Mouse (Mus musculus): ENCODE measurements at regions not wholly inside any gene's neighbourhood (a gene's known extent, or its start where the extent isn't known, plus 50 kb on each side); places are given as distances from the start of the nearest gene placed in this dataset.
"Not testable (repeated sequence)": the region's sequence is repeated elsewhere in the genome, so short reads cannot be mapped to it uniquely, and the experiment has no call there.

- peaks cover 24% of the 10 kb centered on the region for H3K4me1 ChIP-seq (ENCODE audit: control insufficient read depth, insufficient read depth, low read length)
- H3K9me3 ChIP-seq (replicated peaks; ENCODE audit: control insufficient read depth, low read length): no peaks in the 10 kb centered on the region
- no peak for ATAC-seq
- H3K27ac ChIP-seq (ENCODE audit: low read depth, low read length): no peak overlapping the region
- DNase-seq (ENCODE audit: low spot score): no peak
- no peaks in the 10 kb centered on the region for H3K27me3 ChIP-seq (replicated peaks; ENCODE audit: control insufficient read depth, insufficient read depth, low read length)
- 92% methylated on average over 5 of the region's 5 CpGs for WGBS
- H3K4me2 ChIP-seq (ENCODE audit: low read length): no peak overlapping the region
- no peak overlapping the region for H3K4me3 ChIP-seq (ENCODE audit: low read depth, low read length)
- no peaks in the 10 kb centered on the region for H3K36me3 ChIP-seq (ENCODE audit: control insufficient read depth, insufficient read depth, low read length)
- H3K9ac ChIP-seq (ENCODE audit: low read length): no peak overlapping the region
Observed at GRCm38 (mm10) chr16:31549975-31550374, 113.3 kb upstream of the Dlg1 start.

GRCm38 (mm10) chr16:31550539-31550938 lies 112.7 kb upstream of the Dlg1 start:
- not testable (repeated sequence) for DNase-seq (ENCODE audit: low spot score)
- 94% methylated on average over 2 of the region's 2 CpGs for WGBS

GRCm38 (mm10) chr16:31551416-31552151 lies 111.7 kb upstream of the Dlg1 start:
- peak; percentile 44 for DNase-seq (ENCODE audit: low spot score)
- Histone ChIP-seq H3K27ac (ENCODE audit: low read depth, low read length) (no peak overlapping the region; the same call in 1 of the 2 replicates), H3K4me1 (ENCODE audit: control insufficient read depth, insufficient read depth, low read length) (peaks cover 12% of the 10 kb centered on the region), H3K9me3 (replicated peaks; ENCODE audit: control insufficient read depth, low read length) (no peaks in the 10 kb centered on the region), H3K27me3 (replicated peaks; ENCODE audit: control insufficient read depth, insufficient read depth, low read length) (no peaks in the 10 kb centered on the region), H3K4me2 (ENCODE audit: low read length) (no peak overlapping the region), H3K4me3 (ENCODE audit: low read depth, low read length) (no peak overlapping the region), H3K36me3 (ENCODE audit: control insufficient read depth, insufficient read depth, low read length) (no peaks in the 10 kb centered on the region), H3K9ac (ENCODE audit: low read length) (no peak overlapping the region)
- WGBS: 22% methylated on average over 11 of the region's 11 CpGs
- no peak; the same call in 1 of the 2 replicates for ATAC-seq

More at GRCm38 (mm10) chr16:31550539-31550938, 112.7 kb upstream of the Dlg1 start:
- H3K9me3 ChIP-seq (replicated peaks; ENCODE audit: control insufficient read depth, low read length); H3K4me3 ChIP-seq (ENCODE audit: low read depth, low read length); ATAC-seq; H3K9ac ChIP-seq (ENCODE audit: low read length); H3K27me3 ChIP-seq (replicated peaks; ENCODE audit: control insufficient read depth, insufficient read depth, low read length); H3K27ac ChIP-seq (ENCODE audit: low read depth, low read length); H3K36me3 ChIP-seq (ENCODE audit: control insufficient read depth, insufficient read depth, low read length); H3K4me2 ChIP-seq (ENCODE audit: low read length): not testable (repeated sequence)
- H3K4me1 ChIP-seq (ENCODE audit: control insufficient read depth, insufficient read depth, low read length): peaks cover 22% of the 10 kb centered on the region

GRCm38 (mm10) chr16:31553361-31554146 lies 109.7 kb upstream of the Dlg1 start:
- DNase-seq (ENCODE audit: low spot score): no peak
- Histone ChIP-seq H3K9ac (ENCODE audit: low read length) (no peak overlapping the region), H3K9me3 (replicated peaks; ENCODE audit: control insufficient read depth, low read length) (no peaks in the 10 kb centered on the region), H3K27ac (ENCODE audit: low read depth, low read length) (no peak overlapping the region), H3K4me3 (ENCODE audit: low read depth, low read length) (no peak overlapping the region), H3K27me3 (replicated peaks; ENCODE audit: control insufficient read depth, insufficient read depth, low read length) (no peaks in the 10 kb centered on the region), H3K4me2 (ENCODE audit: low read length) (no peak overlapping the region), H3K36me3 (ENCODE audit: control insufficient read depth, insufficient read depth, low read length) (no peaks in the 10 kb centered on the region), H3K4me1 (ENCODE audit: control insufficient read depth, insufficient read depth, low read length) (peaks cover 6% of the 10 kb centered on the region; the same call in 1 of the 2 replicates)
- no peak for ATAC-seq
- WGBS: 75% methylated on average over 8 of the region's 8 CpGs

GRCm38 (mm10) chr16:31560426-31560825 lies 102.8 kb upstream of the Dlg1 start:
- H3K27ac ChIP-seq (ENCODE audit: low read depth, low read length): no peak overlapping the region
- DNase-seq (ENCODE audit: low spot score): no peak
- no peaks in the 10 kb centered on the region for H3K27me3 ChIP-seq (replicated peaks; ENCODE audit: control insufficient read depth, insufficient read depth, low read length)

GRCm38 (mm10) chr16:31564926-31565325 lies 98.3 kb upstream of the Dlg1 start:
- Histone ChIP-seq H3K4me2 (ENCODE audit: low read length) (no peak overlapping the region), H3K9me3 (replicated peaks; ENCODE audit: control insufficient read depth, low read length) (no peaks in the 10 kb centered on the region), H3K36me3 (ENCODE audit: control insufficient read depth, insufficient read depth, low read length) (no peaks in the 10 kb centered on the region), H3K4me1 (ENCODE audit: control insufficient read depth, insufficient read depth, low read length) (no peaks in the 10 kb centered on the region), H3K9ac (ENCODE audit: low read length) (no peak overlapping the region), H3K27me3 (replicated peaks; ENCODE audit: control insufficient read depth, insufficient read depth, low read length) (no peaks in the 10 kb centered on the region), H3K27ac (ENCODE audit: low read depth, low read length) (no peak overlapping the region), H3K4me3 (ENCODE audit: low read depth, low read length) (no peak overlapping the region)
- 86% methylated on average over 5 of the region's 5 CpGs for WGBS
- DNase-seq (ENCODE audit: low spot score): no peak
- ATAC-seq: no peak

More at GRCm38 (mm10) chr16:31560426-31560825, 102.8 kb upstream of the Dlg1 start:
- Histone ChIP-seq H3K36me3 (ENCODE audit: control insufficient read depth, insufficient read depth, low read length) (no peaks in the 10 kb centered on the region), H3K4me3 (ENCODE audit: low read depth, low read length) (no peak overlapping the region), H3K9ac (ENCODE audit: low read length) (no peak overlapping the region), H3K4me1 (ENCODE audit: control insufficient read depth, insufficient read depth, low read length) (no peaks in the 10 kb centered on the region), H3K9me3 (replicated peaks; ENCODE audit: control insufficient read depth, low read length) (no peaks in the 10 kb centered on the region), H3K4me2 (ENCODE audit: low read length) (no peak overlapping the region)
- no peak for ATAC-seq

- Histone ChIP-seq H3K27me3 (replicated peaks; ENCODE audit: control insufficient read depth, insufficient read depth, low read length) (no peaks in the 10 kb centered on the region), H3K9me3 (replicated peaks; ENCODE audit: control insufficient read depth, low read length) (no peaks in the 10 kb centered on the region), H3K4me2 (ENCODE audit: low read length) (no peak overlapping the region), H3K9ac (ENCODE audit: low read length) (no peak overlapping the region), H3K36me3 (ENCODE audit: control insufficient read depth, insufficient read depth, low read length) (no peaks in the 10 kb centered on the region), H3K27ac (ENCODE audit: low read depth, low read length) (no peak overlapping the region), H3K4me3 (ENCODE audit: low read depth, low read length) (no peak overlapping the region), H3K4me1 (ENCODE audit: control insufficient read depth, insufficient read depth, low read length) (no peaks in the 10 kb centered on the region)
- WGBS: 89% methylated on average over 6 of the region's 6 CpGs
- ATAC-seq: no peak
- no peak for DNase-seq (ENCODE audit: low spot score)
Observed at GRCm38 (mm10) chr16:31568316-31568715, 94.9 kb upstream of the Dlg1 start.

- Histone ChIP-seq H3K36me3 (ENCODE audit: control insufficient read depth, insufficient read depth, low read length) (no peaks in the 10 kb centered on the region), H3K9me3 (replicated peaks; ENCODE audit: control insufficient read depth, low read length) (no peaks in the 10 kb centered on the region), H3K9ac (ENCODE audit: low read length) (no peak overlapping the region), H3K4me1 (ENCODE audit: control insufficient read depth, insufficient read depth, low read length) (no peaks in the 10 kb centered on the region), H3K4me2 (ENCODE audit: low read length) (no peak overlapping the region), H3K27ac (ENCODE audit: low read depth, low read length) (no peak overlapping the region), H3K27me3 (replicated peaks; ENCODE audit: control insufficient read depth, insufficient read depth, low read length) (no peaks in the 10 kb centered on the region), H3K4me3 (ENCODE audit: low read depth, low read length) (no peak overlapping the region)
- DNase-seq (ENCODE audit: low spot score) (no peak), ATAC-seq (no peak)
- 80% methylated on average over 6 of the region's 6 CpGs for WGBS
Observed at GRCm38 (mm10) chr16:31569871-31570270, 93.4 kb upstream of the Dlg1 start.

All from forebrain, embryonic 14.5 days (tissue).